Mouse (Mus musculus) spleen, postnatal 10 days (tissue): ENCODE results near the gene Galnt14.

Experiments used
- DNase-seq, 2 experiments: peaks; one replicate each; pipeline ENCODE4 v3.0.0; 2021 to 2022; ENCODE audit warnings: low spot score in 2 of 2

Galnt14 gene

GRCm38 (mm10) chr17:73668996-73669395 lies 41.3 kb downstream of the Galnt14 start:
- no peak for DNase-seq

DNA sequence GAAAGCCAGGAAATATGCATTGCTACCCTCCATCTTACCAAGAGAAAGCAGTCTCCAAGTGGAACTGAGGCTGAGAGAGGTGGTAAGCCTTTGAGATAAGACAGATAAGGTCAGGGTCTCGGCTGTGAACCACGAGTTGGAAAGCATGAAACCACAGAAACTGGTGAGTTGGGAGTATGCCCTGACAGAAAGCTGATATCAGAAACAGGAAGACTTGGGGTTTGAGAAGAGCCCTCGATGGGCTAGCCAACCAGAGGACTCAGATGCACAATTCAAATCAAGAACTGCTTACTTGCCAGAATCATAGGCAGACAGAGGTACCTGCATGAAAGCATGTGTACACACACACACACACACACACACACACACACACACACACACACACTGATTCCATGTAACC lies 47.0 kb downstream of the Galnt14 start:
- no peak for DNase-seq

GRCm38 (mm10) chr17:73658731-73659445 lies 51.4 kb downstream of the Galnt14 start:
- no peak for DNase-seq

DNA sequence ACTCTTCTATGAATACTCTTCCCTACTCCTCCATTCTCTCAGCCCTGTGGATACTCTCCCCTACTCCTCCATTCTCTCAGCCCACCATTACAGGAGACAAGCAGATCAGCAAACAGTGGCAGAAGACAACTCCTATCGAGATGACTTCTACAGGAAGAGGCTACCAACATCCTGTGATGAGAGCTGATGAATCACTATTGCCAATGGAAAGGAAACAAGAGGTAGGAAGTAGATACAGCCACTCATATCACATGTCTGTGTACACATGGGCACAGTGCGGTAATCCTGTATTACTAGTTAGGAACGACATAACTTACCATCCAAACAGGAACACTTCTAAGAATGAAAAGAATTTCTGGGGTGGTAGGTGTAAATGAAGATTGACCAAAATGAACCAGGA lies 53.9 kb downstream of the Galnt14 start:
- no peak for DNase-seq

DNA sequence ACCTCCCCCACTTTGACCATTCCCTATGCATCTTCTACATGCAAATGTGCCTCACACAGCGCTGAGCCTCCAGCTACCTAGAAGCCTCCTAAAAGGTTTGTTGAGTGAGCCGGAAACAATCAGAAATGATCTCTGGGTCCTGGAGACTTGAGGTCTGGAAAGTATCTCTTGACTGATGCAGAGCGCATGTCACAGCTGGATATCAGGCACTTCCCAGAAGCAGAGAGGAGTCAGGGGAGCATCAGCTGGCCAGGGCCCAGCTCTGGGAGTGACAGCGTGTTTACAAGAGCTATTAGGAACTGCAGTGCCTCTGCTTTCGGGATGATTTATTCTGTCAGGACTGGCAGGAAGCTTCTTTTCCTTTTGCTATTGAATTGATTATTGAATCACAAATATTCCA lies 56.0 kb downstream of the Galnt14 start:
- no peak for DNase-seq

DNA sequence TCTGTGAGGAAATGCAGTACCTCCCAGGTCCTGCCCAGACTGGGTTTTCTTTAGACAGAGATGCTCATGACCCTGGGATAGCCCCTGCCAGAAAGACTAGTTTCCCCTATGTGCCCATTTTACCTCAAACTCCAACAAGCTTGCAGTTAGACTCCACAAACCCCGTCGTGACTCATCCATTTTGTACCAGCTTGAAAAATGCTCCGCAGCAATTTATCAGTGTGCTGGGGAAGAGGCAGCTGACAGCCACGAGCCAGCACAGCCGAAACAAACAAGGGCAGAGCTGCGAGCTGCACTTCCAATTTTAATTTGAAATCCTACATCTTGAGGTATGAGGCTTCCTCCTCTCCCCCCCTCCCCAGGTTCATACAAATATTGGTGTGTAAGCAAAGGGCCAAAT lies 60.9 kb downstream of the Galnt14 start:
- DNase-seq: no peak

DNA sequence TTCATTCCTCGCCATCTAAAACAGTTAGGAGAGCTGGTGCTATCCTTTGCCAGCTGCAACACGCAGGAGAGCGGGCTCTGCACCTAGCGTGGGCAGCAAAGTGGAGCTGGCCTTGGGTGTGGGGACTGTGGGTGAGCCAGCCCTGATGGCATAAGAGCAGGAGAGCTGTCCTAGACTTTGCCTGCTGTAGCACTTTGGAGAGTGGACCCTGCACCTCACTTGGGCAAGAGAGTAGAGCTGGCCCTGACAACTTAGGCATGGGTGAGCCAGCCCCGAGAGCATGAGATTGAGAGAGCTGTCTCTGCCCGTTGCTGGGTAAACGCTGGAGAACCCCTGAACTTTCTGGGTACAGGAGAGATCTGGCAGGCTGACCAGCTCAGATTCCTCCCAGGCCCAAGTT lies 68.6 kb downstream of the Galnt14 start:
- no peak for DNase-seq

DNA sequence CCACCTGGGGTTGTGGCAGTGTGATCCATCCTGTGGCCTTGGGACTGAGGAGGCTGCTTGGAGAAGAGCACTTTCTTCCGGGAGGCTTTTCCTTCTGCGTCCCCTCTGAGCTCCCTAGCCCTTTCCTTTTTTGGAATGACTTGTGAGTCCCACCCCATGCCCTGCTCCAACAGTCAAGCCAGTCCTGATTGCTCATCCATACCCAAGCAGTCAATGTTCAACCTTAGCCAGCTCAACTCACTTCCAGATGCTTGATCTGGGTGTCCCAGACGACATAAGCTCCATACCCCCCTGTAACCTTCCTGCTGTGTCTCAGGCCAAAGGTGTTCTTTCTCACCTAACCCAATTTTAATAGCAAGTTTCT lies 70.2 kb downstream of the Galnt14 start:
- no peak for DNase-seq

GRCm38 (mm10) chr17:73639401-73640116 lies 70.7 kb downstream of the Galnt14 start:
- no peak for DNase-seq

DNA sequence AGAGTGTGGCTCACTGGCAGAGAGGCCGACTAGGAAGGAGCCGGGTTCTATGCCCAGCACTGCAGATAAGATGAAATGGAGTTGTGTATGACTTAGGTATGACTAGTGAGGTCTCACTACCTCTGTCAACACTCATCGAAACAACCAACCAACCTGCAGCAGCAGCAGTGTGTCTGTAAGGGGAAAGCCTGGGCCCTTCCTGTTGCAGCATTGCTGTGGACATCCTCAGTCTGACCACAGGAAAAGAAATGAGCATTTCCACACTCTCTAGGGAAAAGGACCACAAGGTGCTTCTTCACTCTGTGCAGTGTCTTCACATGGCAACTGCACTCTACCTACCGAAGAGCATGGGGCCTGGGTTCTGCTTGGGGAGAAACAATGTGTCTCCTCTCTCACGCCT lies 73.3 kb downstream of the Galnt14 start:
- no peak for DNase-seq

- no peak for DNase-seq
Observed at GRCm38 (mm10) chr17:73634896-73635295, 75.4 kb downstream of the Galnt14 start.

GRCm38 (mm10) chr17:73633991-73634710 lies 76.1 kb downstream of the Galnt14 start:
- DNase-seq: no peak

- DNase-seq: no peak
Observed at GRCm38 (mm10) chr17:73628263-73628914, 81.9 kb downstream of the Galnt14 start.

GRCm38 (mm10) chr17:73626912-73627311 lies 83.3 kb downstream of the Galnt14 start:
- no peak for DNase-seq

DNA sequence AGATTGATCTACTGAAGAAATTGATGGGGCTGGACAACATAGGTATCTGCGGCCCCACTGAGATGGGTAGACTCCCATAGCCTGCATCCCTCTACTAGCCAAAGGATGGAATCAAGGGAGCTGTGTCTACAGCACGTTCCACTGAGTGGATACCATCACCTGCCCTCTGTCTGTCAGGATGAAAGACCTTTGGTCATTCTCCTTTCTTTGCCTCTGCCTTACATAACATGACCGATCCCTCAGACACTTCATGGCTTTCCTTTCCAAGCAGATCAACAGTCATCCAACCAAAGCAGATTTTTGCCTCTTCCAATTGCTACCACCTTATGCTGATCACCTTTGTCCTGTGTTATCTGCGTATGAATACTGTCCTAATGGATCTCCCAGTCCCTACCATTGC lies 90.2 kb downstream of the Galnt14 start:
- DNase-seq: no peak

DNA sequence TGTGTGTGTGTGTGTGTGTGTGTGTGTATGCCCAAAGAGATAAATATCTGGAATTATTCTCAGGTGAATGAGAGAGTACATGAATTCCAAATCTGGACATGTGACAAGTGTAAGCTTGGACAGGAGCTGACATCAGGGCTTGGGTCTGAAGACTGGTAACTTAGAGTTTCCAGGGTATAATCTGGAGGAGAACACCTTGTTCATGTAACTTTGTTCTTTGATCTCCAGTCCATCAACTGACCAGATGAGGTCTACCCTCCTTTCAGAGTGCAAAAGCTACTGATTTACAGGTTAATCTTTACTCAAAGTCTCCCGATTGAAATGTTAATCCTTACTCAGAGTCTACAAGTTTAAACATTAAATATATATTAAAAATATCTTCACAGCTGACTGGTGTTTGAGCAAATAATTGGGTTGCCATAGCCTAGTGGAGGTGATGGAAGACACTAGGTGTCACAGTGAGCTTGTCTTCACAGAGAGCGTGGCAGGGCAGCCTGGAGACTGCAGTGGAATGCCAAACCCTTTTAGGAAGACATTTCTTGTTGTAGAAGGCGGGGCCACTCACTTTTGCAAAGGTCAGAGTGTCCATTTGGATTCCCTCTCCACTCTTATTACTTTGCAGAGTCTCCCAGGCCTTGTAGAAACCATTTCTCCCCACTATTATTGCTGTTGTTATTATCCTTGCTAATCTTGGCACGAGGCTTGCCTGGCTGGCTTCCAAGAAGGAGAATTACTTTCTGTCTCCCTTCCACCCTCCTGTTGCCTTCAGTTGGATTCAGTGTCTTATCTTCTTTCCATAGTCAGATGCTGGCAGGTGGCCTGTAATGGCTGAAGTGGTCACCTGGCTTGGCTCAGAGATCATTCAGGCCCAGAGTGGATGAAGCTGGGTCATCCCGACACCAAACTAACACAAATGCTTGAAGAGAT lies 107.4 kb downstream of the Galnt14 start:
- no peak for DNase-seq

DNA sequence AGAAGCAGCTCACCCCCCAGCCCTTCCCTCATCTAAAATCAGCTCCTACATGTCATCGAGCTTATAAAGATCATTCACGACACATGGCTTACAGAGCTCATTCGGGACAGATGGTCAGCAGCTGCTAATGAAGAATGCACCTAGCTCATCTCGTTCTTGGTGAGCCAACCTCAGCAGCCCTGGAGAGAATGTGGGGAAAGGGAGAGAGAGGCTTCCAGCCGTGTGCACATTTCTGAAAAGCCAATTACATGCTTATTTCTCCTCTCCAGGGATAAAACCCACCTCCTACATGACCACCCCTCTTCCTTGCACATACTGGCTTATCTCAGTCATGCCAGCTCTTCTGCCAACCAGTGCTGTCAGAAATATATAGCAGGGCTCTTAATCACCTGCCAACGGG lies 110.3 kb downstream of the Galnt14 start:
- DNase-seq: no peak

- DNase-seq: no peak
Observed at GRCm38 (mm10) chr17:73592081-73592480, 118.2 kb downstream of the Galnt14 start.

GRCm38 (mm10) chr17:73587573-73587972 lies 122.7 kb downstream of the Galnt14 start:
- no peak for DNase-seq

DNA sequence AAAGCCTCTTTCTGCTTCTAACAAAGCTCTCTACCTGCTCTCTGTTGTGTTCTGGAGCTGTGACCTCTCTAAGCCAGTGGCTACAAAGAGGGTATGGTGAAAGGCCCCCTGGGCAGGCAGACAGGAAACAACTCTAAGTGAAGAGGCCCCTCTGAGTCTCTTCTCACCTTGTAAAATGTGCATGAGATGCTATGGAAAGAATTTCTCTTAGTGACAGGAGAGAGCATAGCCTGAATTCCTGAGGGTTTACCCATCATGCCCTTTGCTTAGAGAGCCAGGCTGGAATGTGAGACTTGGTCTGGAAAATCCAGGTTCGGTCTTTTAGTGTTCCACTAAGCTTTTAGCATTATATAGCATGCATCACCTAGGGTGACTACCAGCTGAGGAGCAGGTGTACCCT lies 136.1 kb downstream of the Galnt14 start:
- no peak for DNase-seq

- no peak for DNase-seq
Observed at GRCm38 (mm10) chr17:73572881-73573280, 137.4 kb downstream of the Galnt14 start.
